Mouse (Mus musculus): ENCODE data around the gene Nprl2.

Gene Nprl2

DNA sequence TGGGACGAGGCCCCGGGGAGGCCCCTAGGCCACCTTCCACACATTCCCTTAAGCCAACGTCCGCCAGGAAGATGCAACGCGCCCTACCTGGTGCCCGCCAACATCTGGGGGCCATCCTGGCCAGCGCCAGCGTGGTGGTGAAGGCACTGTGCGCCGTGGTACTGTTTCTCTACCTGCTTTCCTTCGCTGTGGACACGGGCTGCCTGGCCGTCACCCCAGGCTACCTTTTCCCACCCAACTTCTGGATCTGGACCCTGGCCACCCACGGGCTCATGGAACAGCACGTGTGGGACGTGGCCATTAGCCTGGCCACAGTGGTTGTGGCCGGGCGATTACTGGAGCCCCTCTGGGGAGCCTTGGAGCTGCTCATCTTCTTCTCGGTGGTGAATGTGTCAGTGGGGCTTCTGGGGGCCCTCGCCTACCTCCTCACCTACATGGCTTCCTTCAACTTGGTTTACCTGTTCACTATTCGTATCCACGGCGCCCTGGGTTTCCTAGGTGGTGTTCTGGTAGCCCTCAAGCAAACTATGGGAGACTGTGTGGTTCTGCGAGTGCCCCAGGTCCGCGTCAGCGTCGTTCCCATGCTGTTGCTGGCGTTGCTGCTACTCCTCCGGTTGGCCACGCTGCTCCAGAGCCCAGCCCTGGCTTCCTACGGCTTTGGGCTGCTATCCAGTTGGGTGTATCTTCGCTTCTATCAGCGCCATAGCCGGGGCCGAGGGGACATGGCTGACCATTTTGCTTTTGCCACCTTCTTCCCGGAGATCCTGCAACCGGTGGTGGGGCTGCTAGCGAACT, 7.4 kb upstream of the Nprl2 start:
- no peak for DNase-seq (ENCODE audit: low read depth)

DNA sequence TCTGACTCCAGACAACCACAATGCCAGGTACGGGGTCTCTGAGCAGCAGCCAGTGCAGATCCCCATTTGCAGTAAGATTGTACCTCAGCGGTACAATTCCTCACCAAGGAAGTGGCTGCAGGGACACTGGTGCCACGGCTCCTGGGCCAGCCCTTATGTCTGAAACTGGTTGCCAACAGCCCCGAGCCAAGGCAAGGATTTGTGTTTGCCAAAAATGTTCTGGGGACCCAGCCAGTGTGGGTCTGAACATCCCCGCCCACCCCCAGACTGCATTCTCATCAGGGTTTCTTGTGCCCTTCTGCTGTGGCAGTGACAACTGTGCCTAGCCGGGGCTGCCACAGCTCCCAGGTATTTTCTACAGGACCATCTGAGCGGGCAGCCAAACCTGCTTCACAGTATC, 3.8 kb upstream of the Nprl2 start:
- no peak for DNase-seq (ENCODE audit: low read depth)

DNA sequence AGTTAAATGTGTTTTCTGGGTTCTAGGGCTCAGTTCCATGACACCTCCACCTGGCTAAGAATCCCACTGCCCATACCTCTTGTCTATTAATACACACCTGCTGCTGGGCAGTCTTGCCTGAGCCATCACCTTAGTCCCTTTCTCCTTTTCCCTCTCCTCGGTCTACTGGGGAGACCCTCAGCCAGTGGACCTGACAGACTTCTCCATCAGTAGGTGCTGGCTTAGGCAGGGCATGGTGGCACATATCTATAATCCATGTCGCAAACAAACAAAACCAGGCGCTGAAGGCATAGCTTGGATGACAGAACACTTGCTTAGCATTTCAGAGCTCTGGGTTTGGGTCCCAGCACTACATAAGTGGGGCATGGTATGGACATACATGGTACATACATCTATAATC, 3.3 kb upstream of the Nprl2 start:
- DNase-seq (ENCODE audit: low read depth) = no peak

- no peak for DNase-seq (ENCODE audit: low read depth)
Measured at GRCm38 (mm10) chr9:107539940-107540339, 2.1 kb upstream of the Nprl2 start.

- DNase-seq (ENCODE audit: low read depth) = no peak
Measured at GRCm38 (mm10) chr9:107540420-107540819, 1.6 kb upstream of the Nprl2 start.

- no peak for DNase-seq (ENCODE audit: low read depth)
Measured at GRCm38 (mm10) chr9:107541005-107541404, 1.0 kb upstream of the Nprl2 start.

DNA sequence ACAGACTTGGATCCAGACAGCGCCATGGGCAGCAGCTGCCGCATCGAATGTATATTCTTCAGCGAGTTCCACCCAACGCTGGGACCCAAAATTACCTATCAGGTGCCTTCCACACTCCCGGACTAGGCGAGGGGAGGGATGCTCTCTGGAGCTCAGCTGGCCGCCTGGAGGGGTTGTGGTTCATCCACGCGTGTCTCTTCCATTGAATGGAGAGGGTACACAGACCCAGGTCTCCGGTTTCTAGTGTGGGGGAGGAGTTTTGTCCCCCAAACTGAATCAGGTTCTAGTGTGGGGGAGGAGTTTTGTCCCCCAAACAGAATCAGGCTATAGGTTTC, 293 bp downstream of the Nprl2 start:
- DNase-seq (ENCODE audit: low read depth) = no peak

DNA sequence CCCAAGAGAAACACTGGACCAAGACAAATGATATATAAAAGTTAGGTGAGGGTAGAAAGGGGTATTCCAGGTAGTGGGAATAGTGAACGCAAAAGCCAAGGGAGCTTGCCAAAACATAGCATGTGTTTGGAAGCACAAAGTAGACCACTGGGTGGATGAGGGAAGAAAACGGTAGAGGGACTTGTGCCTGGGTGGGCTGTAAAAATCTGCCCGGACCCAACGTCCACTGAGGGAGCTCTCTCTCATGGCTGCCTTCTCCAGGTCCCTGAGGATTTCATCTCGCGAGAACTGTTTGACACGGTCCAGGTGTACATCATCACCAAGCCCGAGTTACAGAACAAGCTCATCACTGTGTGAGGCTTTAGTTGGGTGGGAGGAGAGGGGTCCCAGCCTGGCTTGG, 695 bp downstream of the Nprl2 start:
- DNase-seq (ENCODE audit: low read depth) = no peak

- no peak for DNase-seq (ENCODE audit: low read depth)
Measured at GRCm38 (mm10) chr9:107543299-107543698, 1.3 kb downstream of the Nprl2 start.

DNA sequence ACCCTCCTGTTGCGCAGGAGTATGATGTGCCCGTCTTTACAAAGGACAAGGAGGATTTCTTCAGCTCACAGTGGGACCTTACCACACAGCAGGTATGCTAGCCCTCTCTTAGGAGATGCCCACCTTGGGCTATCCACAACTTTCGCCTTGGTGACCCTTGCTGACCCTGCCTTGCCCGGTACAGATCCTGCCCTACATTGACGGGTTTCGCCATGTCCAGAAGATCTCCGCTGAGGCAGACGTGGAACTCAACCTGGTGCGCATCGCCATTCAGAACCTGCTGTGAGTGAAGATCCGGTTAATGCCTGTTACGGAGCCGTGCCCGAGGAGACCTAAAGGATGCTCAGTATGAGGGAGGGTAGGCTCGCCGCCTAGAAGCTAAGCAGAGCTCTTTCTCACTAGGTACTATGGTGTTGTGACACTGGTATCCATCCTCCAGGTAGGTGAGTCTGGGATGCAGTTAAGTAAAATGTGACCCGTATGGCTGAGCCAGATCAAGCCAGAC, 2.2 kb downstream of the Nprl2 start:
- no peak for DNase-seq (ENCODE audit: low read depth)

DNA sequence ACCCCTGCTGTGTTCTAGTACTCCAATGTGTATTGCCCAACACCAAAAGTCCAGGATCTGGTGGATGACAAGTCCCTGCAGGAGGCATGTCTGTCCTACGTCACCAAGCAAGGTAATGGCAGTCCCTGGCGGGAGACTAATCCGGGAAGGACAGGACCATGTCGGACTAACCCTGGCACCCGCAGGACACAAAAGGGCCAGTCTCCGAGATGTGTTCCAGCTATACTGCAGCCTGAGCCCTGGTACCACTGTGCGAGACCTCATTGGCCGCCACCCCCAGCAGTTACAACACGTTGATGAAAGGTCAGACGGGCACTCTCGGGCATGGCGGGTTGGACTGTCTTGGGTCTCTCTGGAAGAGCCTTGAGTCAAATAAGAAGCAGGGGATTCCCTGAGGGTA, 2.7 kb downstream of the Nprl2 start:
- no peak for DNase-seq (ENCODE audit: low read depth)

GRCm38 (mm10) chr9:107545199-107545598, 3.2 kb downstream of the Nprl2 start:
- DNase-seq (ENCODE audit: low read depth) = no peak

DNA sequence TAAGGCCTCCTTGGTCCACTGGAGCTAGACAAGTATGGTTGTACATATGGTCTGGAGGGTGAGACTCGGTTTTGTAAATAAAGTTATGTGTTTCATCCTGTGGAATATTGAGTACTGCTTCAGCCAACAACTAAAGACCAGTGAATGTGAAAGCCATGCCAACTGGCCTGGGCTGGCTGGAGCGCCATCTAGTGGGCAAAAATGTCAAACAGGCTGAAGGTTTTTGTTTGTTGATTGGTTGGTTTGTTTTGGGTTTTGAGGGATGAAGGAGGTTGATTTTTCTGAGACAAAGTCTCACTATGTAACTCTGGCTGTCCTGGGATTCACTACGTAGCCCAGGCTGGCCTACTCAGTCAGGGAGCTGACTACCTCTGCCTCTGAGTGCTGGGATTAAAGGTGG, 3.6 kb downstream of the Nprl2 start:
- DNase-seq (ENCODE audit: low read depth) = no peak

- DNase-seq (ENCODE audit: low read depth) = peak; percentile 90
Measured at GRCm38 (mm10) chr9:107547026-107547425, 5.0 kb downstream of the Nprl2 start, which contains the start of gene Zmynd10. Gene Zmynd10, plus strand, starts transcription at chr9:107547298.

DNA sequence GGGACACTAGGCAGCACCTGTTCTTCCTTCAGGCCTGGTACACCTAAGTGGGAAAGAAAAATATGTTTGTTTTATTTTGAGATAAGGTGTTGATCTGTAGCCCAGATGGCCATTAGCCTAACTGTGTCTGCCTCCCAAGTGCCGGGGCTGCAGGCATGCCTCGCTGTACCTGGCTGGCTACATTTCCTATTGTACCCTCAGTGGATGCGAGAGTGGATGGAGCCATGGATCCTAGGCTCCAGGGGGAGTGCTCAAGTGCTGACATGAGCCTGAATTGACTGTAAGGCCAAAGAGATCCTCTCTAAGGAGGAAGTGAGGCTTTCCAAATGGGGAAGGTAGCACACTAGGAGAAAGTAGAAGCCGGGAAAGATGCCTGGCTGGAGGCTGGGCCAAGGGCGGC, 5.9 kb downstream of the Nprl2 start:
- DNase-seq (ENCODE audit: low read depth) = no peak

- no peak for DNase-seq (ENCODE audit: low read depth)
Measured at GRCm38 (mm10) chr9:107548820-107549219, 6.8 kb downstream of the Nprl2 start.

GRCm38 (mm10) chr9:107549297-107550074, 7.5 kb downstream of the Nprl2 start:
- no peak for DNase-seq (ENCODE audit: low read depth)

- DNase-seq (ENCODE audit: low read depth) = no peak
Measured at GRCm38 (mm10) chr9:107550491-107551116, 8.6 kb downstream of the Nprl2 start.

- DNase-seq (ENCODE audit: low read depth) = no peak
Measured at GRCm38 (mm10) chr9:107551117-107551889, 9.3 kb downstream of the Nprl2 start, which contains the start of gene Rassf1. Gene Rassf1, plus strand, starts transcription at chr9:107551555.

DNA sequence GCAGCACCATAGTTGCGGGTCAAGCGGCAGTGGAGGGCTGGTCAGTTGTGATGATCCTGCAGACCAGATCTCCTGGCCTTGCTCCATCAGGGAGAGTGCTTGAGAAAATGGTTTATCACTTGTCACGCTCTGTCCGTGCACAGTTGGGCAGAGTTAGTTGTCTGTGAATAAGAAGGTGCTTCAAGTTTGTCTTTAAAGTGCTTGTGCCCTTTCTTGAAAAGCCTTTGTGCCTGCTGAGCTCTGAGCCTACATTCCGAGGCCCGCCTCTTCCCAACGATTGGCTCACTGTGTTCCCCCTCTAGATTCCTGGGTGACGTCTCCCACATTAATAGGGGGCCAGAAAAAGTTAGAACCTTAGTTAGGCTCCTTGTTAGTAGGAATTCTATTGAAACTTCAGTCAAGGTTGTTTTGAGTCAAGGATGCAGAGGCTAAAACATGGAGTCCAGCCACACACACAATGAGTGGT, 9.9 kb downstream of the Nprl2 start:
- no peak for DNase-seq (ENCODE audit: low read depth)

GRCm38 (mm10) chr9:107552690-107553393, 10.8 kb downstream of the Nprl2 start:
- DNase-seq (ENCODE audit: low read depth) = no peak

Measured in c-Kit-positive CD71-negative TER-119-negative erythroid progenitor cells, embryonic 14.5 days (primary cell).